Mouse (Mus musculus): ENCODE measurements around the gene Heg1. TPM values are rescaled to one million over a fixed set of nuclear protein-coding genes. Genes with fewer than 3 reads are reported as not detected.

The Heg1 gene
- polyA plus RNA-seq, 1 experiment from 2014 or later, result 4.7 TPM

DNA sequence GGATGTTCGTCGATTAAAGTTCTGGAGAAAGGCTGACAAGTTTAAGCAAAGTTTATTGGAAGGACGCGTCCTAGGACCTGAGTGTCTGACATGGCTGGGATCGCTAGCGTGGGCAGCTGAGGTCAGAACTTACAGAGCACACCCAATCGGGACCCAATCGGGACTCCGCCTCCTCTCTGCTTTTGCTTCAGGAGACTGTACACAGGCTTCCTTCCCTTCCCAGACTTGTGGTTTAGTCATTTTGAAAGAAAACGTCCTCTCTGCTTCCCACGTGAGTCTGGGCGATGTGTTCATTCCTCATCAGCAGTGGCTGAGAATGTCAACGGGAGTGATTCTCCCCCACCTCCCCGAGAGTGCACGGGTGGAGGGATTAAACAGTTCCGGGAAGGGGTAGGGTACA lies 71.8 kb downstream of the Heg1 start:
- Histone ChIP-seq H3K36me3 (replicated peaks; ENCODE audit: insufficient read depth, low read length) (peaks cover 27% of the 10 kb centered on the region), H3K9me3 (ENCODE audit: low read length) (no peaks in the 10 kb centered on the region), H3K4me2 (ENCODE audit: low read depth, low read length) (peak overlapping the region; percentile 68), H3K4me1 (ENCODE audit: insufficient read depth) (0 out of 2 replicates have a peak, but pooled peaks cover 7% of the 10 kb centered on the region), H3K27me3 (ENCODE audit: insufficient read depth, low read length) (no peaks in the 10 kb centered on the region), H3K27ac (ENCODE audit: low read depth) (peak overlapping the region; percentile 57), H3K4me3 (ENCODE audit: low read depth, low read length) (peak overlapping the region; percentile 30), H3K9ac (replicated peaks) (peak overlapping the region; percentile 39)
- DNase-seq (peak; percentile 38), ATAC-seq (peak; percentile 45)
- WGBS (ENCODE audit: insufficient replicate concordance), result 26% methylated on average over 16 of the region's 16 CpGs
- TF ChIP-seq CTCF (IDR thresholded peaks at IDR 0.05; ENCODE audit: low read depth) (no peak), EP300 (IDR thresholded peaks at IDR 0.05; ENCODE audit: low read depth) (no peak)

DNA sequence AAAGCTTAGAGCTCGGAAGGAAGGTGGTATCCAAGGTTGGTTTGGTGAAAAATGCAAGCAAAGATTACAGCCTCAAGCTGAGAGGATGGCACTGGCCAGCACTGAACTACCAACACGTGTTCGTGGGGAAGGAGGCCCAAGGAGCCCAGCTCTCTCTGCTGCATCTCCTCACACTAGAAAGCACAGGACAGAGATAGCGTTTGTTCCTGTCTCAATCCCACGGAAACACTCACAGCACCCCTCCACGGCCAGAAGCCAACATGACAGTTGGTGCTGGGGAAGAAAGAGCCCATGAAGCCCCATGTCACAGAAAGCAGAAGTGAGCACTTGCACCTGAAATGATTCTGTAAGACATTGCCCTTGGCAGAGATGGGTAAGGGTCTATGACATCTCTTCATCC lies 72.2 kb downstream of the Heg1 start:
- peaks cover 8% of the 10 kb centered on the region; the same call in 1 of the 2 replicates for H3K4me1 ChIP-seq (ENCODE audit: insufficient read depth)
- TF ChIP-seq EP300 (IDR thresholded peaks at IDR 0.05; ENCODE audit: low read depth) (no peak), CTCF (IDR thresholded peaks at IDR 0.05; ENCODE audit: low read depth) (peak; percentile 47)
- H3K4me3 ChIP-seq (ENCODE audit: low read depth, low read length), result peak overlapping the region; percentile 30
- 22% methylated on average over 6 of the region's 6 CpGs for WGBS (ENCODE audit: insufficient replicate concordance)
- no peaks in the 10 kb centered on the region for H3K27me3 ChIP-seq (ENCODE audit: insufficient read depth, low read length)
- DNase-seq, result peak; percentile 45
- H3K36me3 ChIP-seq (replicated peaks; ENCODE audit: insufficient read depth, low read length), result peaks cover 25% of the 10 kb centered on the region
- peak; percentile 47; the same call in 1 of the 2 replicates for ATAC-seq
- H3K27ac ChIP-seq (ENCODE audit: low read depth), result peak overlapping the region; percentile 57
- no peaks in the 10 kb centered on the region for H3K9me3 ChIP-seq (ENCODE audit: low read length)
- H3K9ac ChIP-seq (replicated peaks), result peak overlapping the region; percentile 39; the same call in 1 of the 2 replicates
- peak overlapping the region; percentile 68 for H3K4me2 ChIP-seq (ENCODE audit: low read depth, low read length)

DNA sequence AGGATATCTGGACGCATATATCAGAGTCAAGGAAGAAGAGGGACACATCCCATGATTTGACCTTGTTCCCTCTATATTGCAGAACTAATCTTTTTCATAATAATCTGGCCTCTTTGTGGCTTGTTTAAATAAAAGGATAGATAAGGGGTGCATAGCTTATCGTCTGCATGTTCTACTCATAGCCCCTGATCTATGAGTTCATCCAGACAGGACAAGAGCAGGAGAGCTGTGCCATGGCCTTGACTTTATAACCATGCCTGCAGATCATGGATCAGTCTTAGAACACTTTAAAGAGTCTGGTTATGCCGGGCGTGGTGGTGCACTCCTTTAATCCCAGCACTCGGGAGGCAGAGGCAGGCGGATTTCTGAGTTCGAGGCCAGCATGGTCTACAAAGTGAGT lies 75.0 kb downstream of the Heg1 start:
- no peak for ATAC-seq

DNA sequence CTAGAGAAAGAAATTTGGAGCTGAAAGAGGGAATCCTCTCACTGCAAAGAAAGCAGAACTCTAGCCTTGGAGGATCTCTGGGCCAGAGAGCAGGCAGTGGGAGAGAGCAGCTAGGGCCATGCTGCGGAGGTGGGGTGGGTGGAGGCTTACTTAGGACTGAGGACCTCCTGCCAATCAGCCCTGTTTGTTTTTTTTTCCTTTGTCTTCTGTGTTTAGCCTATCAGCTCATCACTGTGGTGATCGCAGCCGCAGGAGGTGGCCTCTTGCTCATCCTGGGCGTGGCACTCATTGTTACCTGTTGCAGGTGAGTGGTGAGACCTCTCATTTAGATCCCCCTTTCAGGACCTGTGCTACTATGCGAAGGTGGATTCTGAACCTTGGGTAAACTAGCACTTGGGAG lies 76.4 kb downstream of the Heg1 start:
- Histone ChIP-seq H3K4me2 (ENCODE audit: low read depth, low read length) (no peak overlapping the region), H3K27me3 (ENCODE audit: insufficient read depth, low read length) (no peaks in the 10 kb centered on the region), H3K36me3 (replicated peaks; ENCODE audit: insufficient read depth, low read length) (peaks cover 18% of the 10 kb centered on the region), H3K4me1 (ENCODE audit: insufficient read depth) (peaks cover 10% of the 10 kb centered on the region; the same call in 1 of the 2 replicates), H3K9ac (replicated peaks) (no peak overlapping the region), H3K4me3 (ENCODE audit: low read depth, low read length) (no peak overlapping the region), H3K27ac (ENCODE audit: low read depth) (no peak overlapping the region), H3K9me3 (ENCODE audit: low read length) (no peaks in the 10 kb centered on the region)
- DNase-seq, result no peak
- TF ChIP-seq EP300 (IDR thresholded peaks at IDR 0.05; ENCODE audit: low read depth) (no peak), CTCF (IDR thresholded peaks at IDR 0.05; ENCODE audit: low read depth) (no peak)
- no peak for ATAC-seq
- WGBS (ENCODE audit: insufficient replicate concordance), result 57% methylated on average over 5 of the region's 5 CpGs

More for the DNA sequence above, 75.0 kb downstream of the Heg1 start:
- no peak overlapping the region for H3K4me3 ChIP-seq (ENCODE audit: low read depth, low read length)
- 73% methylated on average over 7 of the region's 7 CpGs for WGBS (ENCODE audit: insufficient replicate concordance)
- peaks cover 16% of the 10 kb centered on the region; the same call in 1 of the 2 replicates for H3K4me1 ChIP-seq (ENCODE audit: insufficient read depth)
- H3K9ac ChIP-seq (replicated peaks), result no peak overlapping the region
- H3K4me2 ChIP-seq (ENCODE audit: low read depth, low read length), result no peak overlapping the region
- H3K27ac ChIP-seq (ENCODE audit: low read depth), result no peak overlapping the region
- TF ChIP-seq CTCF (IDR thresholded peaks at IDR 0.05; ENCODE audit: low read depth), result no peak
- no peak for TF ChIP-seq EP300 (IDR thresholded peaks at IDR 0.05; ENCODE audit: low read depth)
- H3K9me3 ChIP-seq (ENCODE audit: low read length), result no peaks in the 10 kb centered on the region
- no peaks in the 10 kb centered on the region for H3K27me3 ChIP-seq (ENCODE audit: insufficient read depth, low read length)
- peaks cover 21% of the 10 kb centered on the region for H3K36me3 ChIP-seq (replicated peaks; ENCODE audit: insufficient read depth, low read length)
- no peak for DNase-seq

DNA sequence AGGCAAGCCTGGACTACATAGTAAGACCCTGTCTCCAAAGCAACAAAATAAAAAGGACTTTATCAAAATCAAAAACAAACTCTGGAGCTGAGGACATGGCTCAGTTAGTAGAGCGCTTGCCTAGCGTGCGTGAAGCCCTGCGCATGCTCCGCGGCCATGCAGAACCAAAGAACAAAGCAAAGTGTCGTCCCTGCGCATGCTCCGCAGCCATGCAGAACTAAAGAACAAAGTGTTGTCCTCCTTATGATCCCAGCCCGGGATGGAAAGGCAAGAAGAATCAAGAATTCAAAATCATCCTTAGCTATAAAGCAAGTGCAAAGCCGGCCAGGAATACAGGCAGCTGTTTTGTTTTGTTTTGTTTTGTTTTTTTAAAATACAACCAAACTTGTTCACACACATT lies 76.8 kb downstream of the Heg1 start:
- Histone ChIP-seq H3K4me2 (ENCODE audit: low read depth, low read length) (no peak overlapping the region), H3K4me1 (ENCODE audit: insufficient read depth) (peaks cover 9% of the 10 kb centered on the region; the same call in 1 of the 2 replicates), H3K9ac (replicated peaks) (no peak overlapping the region), H3K9me3 (ENCODE audit: low read length) (no peaks in the 10 kb centered on the region), H3K36me3 (replicated peaks; ENCODE audit: insufficient read depth, low read length) (peaks cover 17% of the 10 kb centered on the region), H3K4me3 (ENCODE audit: low read depth, low read length) (no peak overlapping the region), H3K27me3 (ENCODE audit: insufficient read depth, low read length) (no peaks in the 10 kb centered on the region), H3K27ac (ENCODE audit: low read depth) (no peak overlapping the region)
- no peak for DNase-seq
- ATAC-seq, result no peak
- 85% methylated on average over 11 of the region's 11 CpGs for WGBS (ENCODE audit: insufficient replicate concordance)
- TF ChIP-seq EP300 (IDR thresholded peaks at IDR 0.05; ENCODE audit: low read depth) (no peak), CTCF (IDR thresholded peaks at IDR 0.05; ENCODE audit: low read depth) (no peak)

DNA sequence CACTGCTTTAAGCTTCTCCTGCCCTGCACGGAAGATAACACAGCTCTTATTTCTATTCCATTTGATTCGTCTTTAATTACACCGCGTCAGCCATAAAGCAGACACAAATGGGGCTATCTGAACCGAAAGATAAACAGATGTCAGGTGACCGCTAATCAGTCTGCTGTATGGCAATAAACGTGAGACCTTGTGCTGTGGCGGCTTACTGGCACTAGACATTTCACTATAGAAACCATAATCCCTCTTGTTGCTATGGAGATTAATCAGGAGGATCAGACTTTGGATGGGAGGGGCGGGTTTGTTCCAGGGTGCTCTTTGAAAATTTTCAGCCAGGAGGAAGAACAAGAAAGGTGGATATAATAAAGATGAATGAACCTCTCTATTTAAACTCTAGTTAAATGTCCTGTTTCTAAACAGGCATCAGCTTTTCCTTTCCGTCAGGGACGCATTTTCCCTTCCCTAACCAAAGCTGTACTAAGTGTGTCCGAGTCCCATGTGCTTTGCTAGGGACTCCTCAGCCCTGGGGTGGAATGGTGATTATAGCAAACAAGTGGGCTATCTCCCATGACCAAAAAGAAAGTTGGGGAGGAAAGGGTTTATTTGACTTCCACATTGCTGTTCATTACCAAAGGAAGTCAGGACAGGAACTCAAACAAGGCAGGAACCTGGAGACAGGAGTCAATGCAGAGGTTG lies 80.5 kb downstream of the Heg1 start:
- no peak overlapping the region for H3K4me2 ChIP-seq (ENCODE audit: low read depth, low read length)
- no peak overlapping the region for H3K27ac ChIP-seq (ENCODE audit: low read depth)
- ATAC-seq, result peak; percentile 62

More for the DNA sequence above, 80.5 kb downstream of the Heg1 start:
- no peak overlapping the region for H3K9ac ChIP-seq (replicated peaks)
- H3K9me3 ChIP-seq (ENCODE audit: low read length), result no peaks in the 10 kb centered on the region
- H3K4me3 ChIP-seq (ENCODE audit: low read depth, low read length), result no peak overlapping the region
- DNase-seq, result no peak
- 64% methylated on average over 12 of the region's 12 CpGs for WGBS (ENCODE audit: insufficient replicate concordance)
- peaks cover 11% of the 10 kb centered on the region; the same call in 1 of the 2 replicates for H3K4me1 ChIP-seq (ENCODE audit: insufficient read depth)
- TF ChIP-seq CTCF (IDR thresholded peaks at IDR 0.05; ENCODE audit: low read depth), result no peak
- peak; percentile 55; the same call in 1 of the 2 replicates for TF ChIP-seq EP300 (IDR thresholded peaks at IDR 0.05; ENCODE audit: low read depth)
- peaks cover 16% of the 10 kb centered on the region for H3K36me3 ChIP-seq (replicated peaks; ENCODE audit: insufficient read depth, low read length)
- no peaks in the 10 kb centered on the region for H3K27me3 ChIP-seq (ENCODE audit: insufficient read depth, low read length)

Data from liver, postnatal 0 days (tissue).